Comparison of ENCODE assay signal across 13 mouse cellular contexts in genomic region chr2:17610259-17610658, GRCm38 (mm10).
A peak's percentile ranks its signal among the peaks of the same experiment; 100 is the strongest.
DNase-seq lines count a peak whose midpoint lies in the region; ATAC-seq and TF ChIP-seq lines count a peak whose summit lies in the region.
"Had no signal": no experiment of that assay in that cellular context is flagged by ENCODE, and none has a peak within 500 bp of the region (broad histone marks: within the 10 kb centered on the region; RNA-seq: fewer than 3 reads in every experiment).

No protein-coding gene starts in this region.

- no peak for TF ChIP-seq CTCF in hindbrain, postnatal 0 days (IDR thresholded peaks at IDR 0.05; ENCODE audit: low read depth)

- H3K4me3 ChIP-seq in kidney, embryonic 15.5 days (replicated peaks): no peak overlapping the region
- H3K4me3 ChIP-seq in hindbrain, postnatal 0 days (ENCODE audit: low read length): no peak overlapping the region
- H3K4me3 ChIP-seq: lung, embryonic 15.5 days had no signal

- 65% methylated on average over 3 of the region's 3 CpGs for WGBS in kidney, embryonic 15.5 days
- 51% methylated on average over 3 of the region's 3 CpGs for WGBS in hindbrain, postnatal 0 days

- no peak overlapping the region for H3K4me2 ChIP-seq in kidney, embryonic 15.5 days
- no peak overlapping the region for H3K4me2 ChIP-seq in hindbrain, postnatal 0 days (ENCODE audit: low read depth, low read length)
- H3K4me2 ChIP-seq: lung, embryonic 15.5 days had no signal

- H3K36me3 ChIP-seq in kidney, embryonic 15.5 days: no peaks in the 10 kb centered on the region
- no peaks in the 10 kb centered on the region for H3K36me3 ChIP-seq in hindbrain, postnatal 0 days (ENCODE audit: insufficient read depth, low read length)
- H3K36me3 ChIP-seq: lung, embryonic 15.5 days had no signal

- H3K9me3 ChIP-seq in kidney, embryonic 15.5 days (replicated peaks): no peaks in the 10 kb centered on the region
- no peaks in the 10 kb centered on the region for H3K9me3 ChIP-seq in hindbrain, postnatal 0 days (ENCODE audit: low read length)
- H3K9me3 ChIP-seq: lung, embryonic 15.5 days had no signal

- no peak for ATAC-seq in kidney, embryonic 15.5 days (replicated peaks; ENCODE audit: low FRiP score)
- no peak for ATAC-seq in hindbrain, postnatal 0 days

- peak; percentile 37 for DNase-seq in adrenal gland, adult 8-10 months
- DNase-seq in adrenal gland, postnatal 25 days: no peak
- DNase-seq in kidney, adult 9 months: peak; percentile 19
- DNase-seq in adrenal gland, postnatal 10 days: peak; percentile 25
- DNase-seq in lung, postnatal 25 days (ENCODE audit: low spot score): peak; percentile 37
- no peak for DNase-seq in thymus, postnatal 4 days
- DNase-seq in hindbrain, postnatal 0 days (ENCODE audit: low spot score): no peak
- DNase-seq: cerebellum, postnatal 36 days; gastrocnemius, postnatal 14 days; heart, postnatal 10 days; spleen, adult 18-20 months had no signal

- H3K27me3 ChIP-seq in kidney, embryonic 15.5 days: no peaks in the 10 kb centered on the region
- no peaks in the 10 kb centered on the region for H3K27me3 ChIP-seq in hindbrain, postnatal 0 days (ENCODE audit: insufficient read depth, low read length)
- H3K27me3 ChIP-seq: lung, embryonic 15.5 days had no signal

- no peak overlapping the region for H3K9ac ChIP-seq in kidney, embryonic 15.5 days
- no peak overlapping the region for H3K9ac ChIP-seq in hindbrain, postnatal 0 days (replicated peaks; ENCODE audit: low read length)
- H3K9ac ChIP-seq: lung, embryonic 15.5 days had no signal

- no peaks in the 10 kb centered on the region for H3K4me1 ChIP-seq in kidney, embryonic 15.5 days
- no peaks in the 10 kb centered on the region for H3K4me1 ChIP-seq in hindbrain, postnatal 0 days (ENCODE audit: insufficient read depth, low read length)
- H3K4me1 ChIP-seq: lung, embryonic 15.5 days had no signal

- no peak overlapping the region for H3K27ac ChIP-seq in kidney, embryonic 15.5 days
- H3K27ac ChIP-seq in hindbrain, postnatal 0 days: no peak overlapping the region
- H3K27ac ChIP-seq: lung, embryonic 15.5 days had no signal

Comparison
In these comparisons a context has a peak if more than half of its experiments do, and no peak if none do; other contexts are left out.
1. DNase-seq: peak in adrenal gland, adult 8-10 months (single experiment), kidney, adult 9 months (single experiment), adrenal gland, postnatal 10 days (single experiment) and lung, postnatal 25 days (single experiment); none in adrenal gland, postnatal 25 days (single experiment), thymus, postnatal 4 days (single experiment) and hindbrain, postnatal 0 days (single experiment).